Mouse (Mus musculus): Measurements from ENCODE around the gene Rita1. TPM values are rescaled to one million over a fixed set of nuclear protein-coding genes. Genes with fewer than 3 reads are reported as not detected.

Gene Rita1
- polyA plus RNA-seq, 1 experiment from 2014 or later: 16.8 TPM

GRCm38 (mm10) chr5:120624427-120624826 lies 12.0 kb upstream of the Rita1 start:
- no peak overlapping the region for H3K9ac ChIP-seq
- no peak overlapping the region for H3K4me3 ChIP-seq
- H3K9me3 ChIP-seq (replicated peaks): no peaks in the 10 kb centered on the region
- H3K27me3 ChIP-seq: 0 out of 2 replicates have a peak, but pooled peaks cover under 1% of the 10 kb centered on the region
- no peak for ATAC-seq (ENCODE audit: low FRiP score)
- H3K4me2 ChIP-seq (replicated peaks): no peak overlapping the region
- WGBS: 94% methylated on average over 10 of the region's 10 CpGs
- peaks cover 17% of the 10 kb centered on the region for H3K4me1 ChIP-seq
- H3K27ac ChIP-seq: no peak overlapping the region
- peaks cover 88% of the 10 kb centered on the region for H3K36me3 ChIP-seq

DNA sequence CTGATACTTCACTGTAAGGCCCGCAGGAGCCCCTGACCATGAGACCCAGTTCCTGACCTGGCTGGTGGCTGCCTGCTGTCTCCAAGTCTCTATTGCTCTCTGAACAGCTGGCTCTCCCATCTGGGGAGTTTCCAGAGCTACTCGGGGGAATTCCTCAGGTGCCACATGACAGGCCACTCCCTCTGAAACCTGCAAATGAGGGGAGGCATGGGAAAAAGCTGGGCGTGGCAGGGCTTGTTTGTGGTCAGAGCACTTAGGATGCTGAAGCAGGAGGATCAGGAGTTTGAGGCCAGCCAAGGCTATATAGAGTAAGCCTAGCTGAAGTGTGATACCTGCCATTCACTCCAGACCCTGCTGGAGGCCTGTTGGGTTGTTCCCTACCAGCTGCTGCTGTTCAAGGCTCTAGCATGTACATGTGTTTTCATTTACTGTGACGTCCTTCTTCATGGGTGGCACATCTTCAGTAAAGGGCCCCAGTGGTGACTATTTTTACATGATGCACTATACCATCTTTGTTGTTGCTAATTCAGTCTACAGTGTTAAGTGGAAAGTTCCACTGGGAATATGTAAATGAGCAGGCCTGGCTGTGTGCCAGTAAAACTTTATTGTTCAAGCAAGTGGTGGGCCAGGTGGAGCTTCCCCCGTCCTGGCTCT lies 9.9 kb upstream of the Rita1 start:
- Histone ChIP-seq H3K4me3 (no peak overlapping the region), H3K27me3 (no peaks in the 10 kb centered on the region), H3K4me2 (replicated peaks) (no peak overlapping the region), H3K27ac (no peak overlapping the region), H3K9me3 (replicated peaks) (no peaks in the 10 kb centered on the region), H3K4me1 (peaks cover 7% of the 10 kb centered on the region; the same call in 1 of the 2 replicates), H3K9ac (no peak overlapping the region), H3K36me3 (peaks cover 99% of the 10 kb centered on the region)
- 75% methylated on average over 5 of the region's 5 CpGs for WGBS
- ATAC-seq (ENCODE audit: low FRiP score): no peak

DNA sequence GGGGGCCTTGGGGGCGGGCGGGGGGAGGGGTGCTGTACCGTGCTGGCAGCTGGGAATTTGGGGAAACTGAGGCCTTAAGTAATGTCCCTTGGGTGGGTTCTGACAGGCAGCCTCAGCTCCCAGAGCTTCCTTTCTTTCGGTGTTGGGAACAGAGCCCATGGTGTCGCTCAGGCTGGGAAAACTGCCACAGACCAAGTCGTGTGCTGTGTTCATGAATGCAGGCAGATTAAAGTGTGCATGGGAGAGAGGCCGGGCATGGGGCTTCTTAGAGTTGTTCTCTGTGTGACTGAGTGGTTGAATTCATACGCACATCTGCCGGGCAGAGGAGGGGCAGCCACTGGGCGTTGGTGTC lies 9.4 kb upstream of the Rita1 start:
- Histone ChIP-seq H3K4me2 (replicated peaks) (no peak overlapping the region), H3K27me3 (no peaks in the 10 kb centered on the region), H3K4me1 (peaks cover 7% of the 10 kb centered on the region; the same call in 1 of the 2 replicates), H3K9me3 (replicated peaks) (no peaks in the 10 kb centered on the region), H3K9ac (no peak overlapping the region; the same call in 1 of the 2 replicates), H3K4me3 (no peak overlapping the region), H3K27ac (no peak overlapping the region), H3K36me3 (peaks cover 99% of the 10 kb centered on the region)
- 93% methylated on average over 10 of the region's 10 CpGs for WGBS
- ATAC-seq (ENCODE audit: low FRiP score): no peak

DNA sequence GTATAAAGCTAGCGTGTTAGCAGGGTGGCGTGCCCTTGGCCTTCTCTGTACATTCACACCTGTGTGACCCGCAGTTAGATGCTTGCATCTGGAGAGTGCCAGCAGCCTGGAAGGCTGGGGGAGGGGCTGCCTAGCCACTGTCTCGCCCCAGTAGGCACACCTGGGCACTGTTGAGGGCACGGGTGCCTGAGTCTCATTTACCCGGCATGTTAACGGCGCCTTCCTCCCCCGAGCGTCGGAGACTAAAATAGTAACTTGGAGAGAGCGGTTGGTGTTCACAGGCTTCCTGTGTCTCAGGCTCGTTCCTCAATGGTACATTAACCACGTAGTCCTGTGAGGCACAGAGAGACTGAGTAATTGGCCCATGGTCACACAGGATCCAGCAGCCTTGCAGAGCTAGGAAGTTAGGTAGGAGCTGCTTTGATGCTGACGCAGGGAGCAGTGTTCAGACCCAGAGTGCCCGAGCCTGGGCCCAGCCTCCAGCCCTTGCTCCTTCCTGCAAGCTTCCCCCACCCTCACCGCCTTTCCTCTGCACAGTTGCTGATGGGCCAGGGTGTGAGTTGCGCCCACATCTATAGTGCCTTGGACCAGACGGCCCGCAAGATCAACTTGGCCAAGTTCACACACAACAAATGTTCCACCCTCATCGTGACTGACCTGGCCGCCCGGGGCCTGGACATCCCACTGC lies 8.8 kb upstream of the Rita1 start:
- Histone ChIP-seq H3K27ac (no peak overlapping the region), H3K36me3 (peaks cover 95% of the 10 kb centered on the region), H3K9me3 (replicated peaks) (no peaks in the 10 kb centered on the region), H3K4me3 (no peak overlapping the region), H3K9ac (no peak overlapping the region; the same call in 1 of the 2 replicates), H3K27me3 (no peaks in the 10 kb centered on the region), H3K4me2 (replicated peaks) (no peak overlapping the region), H3K4me1 (peaks cover 7% of the 10 kb centered on the region; the same call in 1 of the 2 replicates)
- ATAC-seq (ENCODE audit: low FRiP score): no peak
- 95% methylated on average over 23 of the region's 23 CpGs for WGBS

DNA sequence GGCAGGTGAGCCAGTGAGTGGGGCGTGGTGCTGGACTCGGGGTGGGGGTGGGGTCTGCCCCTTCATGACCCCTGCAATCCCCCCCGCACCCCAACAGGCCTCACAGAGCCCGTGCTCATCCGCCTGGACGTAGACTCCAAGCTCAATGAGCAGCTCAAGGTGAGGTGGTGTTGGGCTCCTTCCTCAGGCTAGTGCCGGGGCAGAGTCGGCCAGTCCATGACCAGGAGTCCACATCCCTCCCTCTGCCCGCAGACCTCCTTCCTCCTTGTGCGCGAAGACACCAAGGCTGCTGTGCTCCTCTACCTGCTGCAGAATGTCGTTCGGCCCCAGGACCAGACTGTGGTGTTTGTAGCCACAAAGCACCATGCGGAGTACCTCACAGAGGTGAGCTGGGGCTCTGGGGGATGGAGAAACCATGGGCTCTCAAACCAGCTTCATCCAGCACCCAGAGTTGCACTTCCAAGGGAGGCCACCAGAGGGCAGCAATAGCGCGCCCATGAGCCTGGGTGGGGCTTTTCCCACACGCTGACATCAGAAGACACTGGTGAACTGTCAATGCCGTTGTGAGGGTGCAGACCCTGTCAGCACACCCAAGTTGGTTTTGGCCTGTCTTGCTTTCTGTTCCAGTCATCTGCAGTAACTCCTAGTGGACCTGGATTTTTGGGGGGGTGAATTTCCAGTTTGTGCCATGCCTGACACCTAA lies 8.1 kb upstream of the Rita1 start:
- 69% methylated on average over 18 of the region's 18 CpGs for WGBS
- H3K36me3 ChIP-seq: peaks cover 89% of the 10 kb centered on the region
- peaks cover 7% of the 10 kb centered on the region; the same call in 1 of the 2 replicates for H3K4me1 ChIP-seq
- no peak overlapping the region for H3K9ac ChIP-seq
- no peak overlapping the region for H3K4me2 ChIP-seq (replicated peaks)
- H3K9me3 ChIP-seq (replicated peaks): 0 out of 2 replicates have a peak, but pooled peaks cover 4% of the 10 kb centered on the region
- peak; percentile 32; the same call in 1 of the 2 replicates for ATAC-seq (ENCODE audit: low FRiP score)
- no peaks in the 10 kb centered on the region for H3K27me3 ChIP-seq
- no peak overlapping the region for H3K4me3 ChIP-seq
- H3K27ac ChIP-seq: no peak overlapping the region

- H3K4me1 ChIP-seq: peaks cover 7% of the 10 kb centered on the region
- H3K36me3 ChIP-seq: peaks cover 85% of the 10 kb centered on the region
- H3K27ac ChIP-seq: no peak overlapping the region
- 18% methylated on average over 5 of the region's 5 CpGs for WGBS
- ATAC-seq (ENCODE audit: low FRiP score): no peak
- H3K9me3 ChIP-seq (replicated peaks): 0 out of 2 replicates have a peak, but pooled peaks cover 4% of the 10 kb centered on the region
- no peak overlapping the region for H3K4me2 ChIP-seq (replicated peaks)
- no peaks in the 10 kb centered on the region for H3K27me3 ChIP-seq
- no peak overlapping the region for H3K4me3 ChIP-seq
- no peak overlapping the region for H3K9ac ChIP-seq
Measured at GRCm38 (mm10) chr5:120619201-120619600, 6.8 kb upstream of the Rita1 start.

DNA sequence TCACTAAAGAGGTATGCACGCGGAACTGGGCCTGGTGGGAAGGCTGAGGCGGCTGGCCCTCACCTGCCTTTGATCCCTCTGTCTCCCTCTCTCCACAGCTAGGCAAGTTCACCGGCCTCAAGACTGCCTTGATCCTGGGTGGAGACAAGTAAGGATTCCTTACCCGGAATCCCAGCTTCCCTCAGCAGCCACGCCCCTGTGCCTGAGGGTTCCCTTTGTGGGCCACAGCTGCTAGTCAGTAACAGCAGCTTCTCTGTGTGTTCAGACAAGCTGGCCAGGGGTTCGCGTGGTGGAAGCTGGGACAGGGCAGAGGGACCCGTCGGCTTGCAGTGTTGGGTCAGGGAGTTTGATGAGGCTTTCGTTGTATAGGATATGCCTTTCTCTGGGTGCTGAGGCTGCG lies 6.4 kb upstream of the Rita1 start:
- H3K9me3 ChIP-seq (replicated peaks): 0 out of 2 replicates have a peak, but pooled peaks cover 4% of the 10 kb centered on the region
- 84% methylated on average over 12 of the region's 12 CpGs for WGBS
- no peak overlapping the region for H3K4me2 ChIP-seq (replicated peaks)
- no peak overlapping the region for H3K9ac ChIP-seq
- no peaks in the 10 kb centered on the region for H3K27me3 ChIP-seq
- no peak overlapping the region for H3K27ac ChIP-seq
- peaks cover 80% of the 10 kb centered on the region for H3K36me3 ChIP-seq
- peaks cover 11% of the 10 kb centered on the region for H3K4me1 ChIP-seq
- no peak overlapping the region for H3K4me3 ChIP-seq
- ATAC-seq (ENCODE audit: low FRiP score): no peak

DNA sequence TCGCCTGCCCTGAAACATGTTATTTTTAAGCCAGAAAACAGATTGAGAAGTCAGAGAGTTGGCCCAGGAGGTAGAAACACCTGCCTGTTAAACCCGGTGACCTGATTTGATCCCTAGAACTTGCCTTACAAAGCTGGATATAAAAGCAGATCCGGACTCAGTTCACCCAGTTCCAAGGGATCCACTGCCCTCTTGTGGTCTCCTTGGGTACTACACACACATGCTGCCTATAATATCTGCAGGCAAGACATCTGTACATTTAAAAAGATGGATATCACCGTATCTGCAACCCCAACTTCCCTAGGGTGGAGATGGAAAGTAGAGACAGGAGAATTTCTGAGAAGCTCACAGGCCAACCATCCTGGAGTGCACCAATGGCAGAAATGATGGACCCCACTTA lies 3.5 kb upstream of the Rita1 start:
- peaks cover 19% of the 10 kb centered on the region for H3K4me1 ChIP-seq
- no peak for ATAC-seq (ENCODE audit: low FRiP score)
- H3K4me2 ChIP-seq (replicated peaks): no peak overlapping the region
- 0 out of 2 replicates have a peak, but pooled peaks cover 4% of the 10 kb centered on the region for H3K9me3 ChIP-seq (replicated peaks)
- no peak overlapping the region for H3K4me3 ChIP-seq
- no peak overlapping the region for H3K9ac ChIP-seq
- H3K27me3 ChIP-seq: no peaks in the 10 kb centered on the region
- WGBS: 98% methylated on average over 4 of the region's 4 CpGs
- peaks cover 52% of the 10 kb centered on the region for H3K36me3 ChIP-seq
- H3K27ac ChIP-seq: no peak overlapping the region

DNA sequence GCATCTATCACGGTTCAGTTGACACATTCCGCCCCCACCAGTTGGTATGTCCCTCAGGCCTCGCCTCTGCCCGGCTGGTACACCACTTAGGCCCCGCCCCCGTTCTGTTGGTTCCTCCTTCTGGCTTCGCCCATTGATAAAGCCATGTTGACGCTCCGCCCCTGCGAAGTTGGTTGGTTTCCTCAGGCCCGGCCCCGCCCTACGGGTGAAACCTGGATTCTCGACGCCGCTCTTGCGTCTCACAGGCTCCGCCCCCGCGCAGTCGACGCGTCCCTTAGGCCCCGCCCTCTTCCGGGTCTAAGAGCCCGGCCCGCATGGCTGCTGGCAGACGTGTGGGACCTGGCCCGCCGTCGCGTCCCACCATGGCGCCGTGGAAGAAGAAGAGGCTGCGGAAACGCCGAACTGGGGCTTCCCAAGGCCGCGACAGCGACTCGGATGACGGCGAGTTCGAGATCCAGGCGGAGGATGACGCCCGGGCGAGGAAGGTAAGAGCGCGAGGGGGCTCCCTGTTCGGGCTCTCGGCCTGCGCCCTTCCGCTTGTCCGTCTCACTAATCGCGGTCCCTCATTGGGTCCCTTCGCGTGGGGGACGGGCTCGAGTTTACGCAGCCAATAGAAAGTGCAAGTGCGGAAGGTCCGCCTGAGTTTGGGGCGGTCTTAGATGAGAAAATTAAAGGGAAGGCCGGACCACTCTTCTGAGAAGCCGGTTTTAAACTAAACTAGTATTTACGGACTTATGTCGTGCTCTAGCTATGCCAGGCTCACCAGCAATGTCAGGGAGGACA lies 624 bp upstream of the Rita1 start:
- Histone ChIP-seq H3K9ac (peak overlapping the region; percentile 66), H3K4me1 (peaks cover 18% of the 10 kb centered on the region), H3K9me3 (replicated peaks) (0 out of 2 replicates have a peak, but pooled peaks cover 4% of the 10 kb centered on the region), H3K27ac (peak overlapping the region; percentile 76), H3K4me3 (peak overlapping the region; percentile 64), H3K4me2 (replicated peaks) (peak overlapping the region; percentile 91), H3K36me3 (peaks cover 30% of the 10 kb centered on the region), H3K27me3 (no peaks in the 10 kb centered on the region)
- WGBS: under 1% methylated on average over 69 of the region's 69 CpGs
- ATAC-seq (ENCODE audit: low FRiP score): peak; percentile 94

GRCm38 (mm10) chr5:120611416-120611815 lies 973 bp downstream of the Rita1 start:
- 55% methylated on average over 8 of the region's 8 CpGs for WGBS

GRCm38 (mm10) chr5:120610906-120611305 lies 1.5 kb downstream of the Rita1 start:
- Histone ChIP-seq H3K36me3 (peaks cover 19% of the 10 kb centered on the region; the same call in 1 of the 2 replicates), H3K4me2 (replicated peaks) (peak overlapping the region; percentile 91), H3K9me3 (replicated peaks) (0 out of 2 replicates have a peak, but pooled peaks cover 4% of the 10 kb centered on the region), H3K27me3 (no peaks in the 10 kb centered on the region), H3K4me3 (no peak overlapping the region), H3K27ac (no peak overlapping the region), H3K4me1 (peaks cover 18% of the 10 kb centered on the region), H3K9ac (peak overlapping the region; percentile 48; the same call in 1 of the 2 replicates)
- ATAC-seq (ENCODE audit: low FRiP score): no peak
- WGBS: 94% methylated on average over 5 of the region's 5 CpGs

More at GRCm38 (mm10) chr5:120611416-120611815, 973 bp downstream of the Rita1 start:
- H3K9ac ChIP-seq: peak overlapping the region; percentile 48
- peaks cover 18% of the 10 kb centered on the region for H3K4me1 ChIP-seq
- H3K4me2 ChIP-seq (replicated peaks): peak overlapping the region; percentile 91
- no peak for ATAC-seq (ENCODE audit: low FRiP score)
- H3K27ac ChIP-seq: no peak overlapping the region
- 0 out of 2 replicates have a peak, but pooled peaks cover 4% of the 10 kb centered on the region for H3K9me3 ChIP-seq (replicated peaks)
- H3K36me3 ChIP-seq: peaks cover 19% of the 10 kb centered on the region; the same call in 1 of the 2 replicates
- H3K27me3 ChIP-seq: no peaks in the 10 kb centered on the region
- H3K4me3 ChIP-seq: peak overlapping the region; percentile 64

All from hindbrain, embryonic 12.5 days (tissue).